Mouse (Mus musculus) mouse embryonic stem cell (cell line): ENCODE results near the gene Pcsk4.

Experiments used
- in situ Hi-C, 2 experiments: fragments of 300-500 bp; cut with MboI; formaldehyde crosslinking; loops; 1 replicate in 1 of 2; 3 replicates in 1 of 2; pipeline ENCODE4 v1.14.3; 2019 to 2020; ENCODE audit warnings: low sequenced_read_pairs in 2 of 2, low pct_unique_long_range_greater_than_20kb in 1 of 2, mixed read lengths in 1 of 2; ENCODE audit not compliant: unreplicated experiment in 1 of 2

Pcsk4 gene

GRCm38 (mm10) chr10:80331636-80332524, 2.6 kb upstream of the Pcsk4 start:
- in situ Hi-C loops: no loop called here

GRCm38 (mm10) chr10:80330888-80331287, 1.6 kb upstream of the Pcsk4 start:
- in situ Hi-C loops: no loop called here

DNA sequence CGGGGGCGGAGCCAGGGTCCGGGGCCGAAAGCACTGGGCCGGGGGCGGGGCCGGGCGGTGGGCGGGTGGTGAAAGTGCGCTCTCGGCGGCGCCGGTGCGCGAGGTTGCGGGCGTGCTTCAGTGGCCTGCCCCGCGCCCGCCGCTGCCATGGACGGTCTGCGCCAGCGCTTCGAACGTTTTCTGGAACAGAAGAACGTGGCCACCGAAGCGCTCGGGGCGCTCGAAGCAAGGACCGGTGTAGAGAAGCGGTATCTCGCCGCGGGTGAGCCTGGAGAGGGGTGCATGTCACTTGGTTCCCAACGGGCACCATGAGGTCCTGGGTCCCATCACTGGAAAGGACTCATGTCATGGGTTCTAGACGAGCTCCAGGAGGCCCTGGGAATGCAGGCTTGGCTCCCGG, 786 bp upstream of the Pcsk4 start:
- in situ Hi-C loops: no loop called here

DNA sequence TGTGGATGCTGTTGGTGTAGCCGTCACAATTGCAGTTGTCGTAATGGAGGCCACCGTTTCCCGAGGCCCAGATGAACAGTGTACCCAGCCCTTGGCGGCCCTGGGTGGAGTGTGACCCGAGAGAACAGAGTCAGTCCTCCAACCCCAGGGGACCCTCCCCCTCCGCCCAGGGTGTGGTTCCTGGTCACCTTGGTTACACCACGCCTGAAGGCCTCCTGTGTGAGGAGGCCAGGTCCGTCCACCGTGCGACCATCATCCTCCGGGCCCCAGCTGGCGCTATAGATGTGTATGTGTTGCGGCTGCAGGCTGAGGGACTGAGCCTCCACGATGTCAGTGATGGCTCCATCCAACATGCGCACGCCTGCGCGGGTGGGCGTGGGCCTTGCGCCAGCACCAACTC, 4.3 kb downstream of the Pcsk4 start:
- in situ Hi-C loops: no loop called here

DNA sequence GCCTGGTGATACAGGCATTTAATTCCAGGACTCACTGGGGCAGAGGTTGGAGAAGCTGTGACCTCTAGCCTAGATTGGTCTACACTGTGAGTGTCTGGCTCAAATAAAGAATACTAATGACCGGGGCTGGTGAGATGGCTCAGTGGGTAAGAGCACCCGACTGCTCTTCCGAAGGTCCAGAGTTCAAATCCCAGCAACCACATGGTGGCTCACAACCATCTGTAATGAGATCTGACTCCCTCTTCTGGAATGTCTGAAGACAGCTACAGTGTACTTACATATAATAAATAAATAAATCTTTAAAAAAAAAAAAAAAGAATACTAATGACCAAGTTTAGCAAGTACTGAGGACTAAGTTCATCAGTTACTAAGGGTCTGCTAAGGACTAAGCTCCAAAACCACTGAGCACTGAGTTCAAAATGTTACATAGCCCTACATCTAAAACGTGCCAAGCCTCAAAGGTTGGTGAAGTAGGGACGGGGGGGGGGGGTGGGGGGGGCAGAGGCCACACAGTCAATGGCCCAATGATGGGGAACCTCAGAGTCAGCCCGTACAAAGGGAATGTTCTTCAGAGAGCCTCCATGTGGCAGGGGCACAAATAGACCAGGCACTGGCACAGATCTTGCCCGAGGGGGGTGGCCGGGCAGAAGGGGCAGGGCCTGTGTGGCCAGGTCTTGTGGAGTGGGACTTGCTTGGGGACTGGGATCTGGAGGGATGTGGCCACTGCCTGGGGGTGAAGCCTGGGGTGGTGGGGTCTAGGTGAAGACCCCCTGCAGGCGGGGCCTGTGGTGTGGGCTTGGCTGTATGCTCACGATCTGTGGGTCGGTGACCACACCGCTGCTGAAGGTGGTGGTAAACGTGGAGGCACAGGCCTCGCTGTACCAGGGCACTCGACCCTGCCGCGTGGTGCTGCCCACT, 4.9 kb downstream of the Pcsk4 start:
- in situ Hi-C loops: no loop called here

GRCm38 (mm10) chr10:80323261-80324119, 5.8 kb downstream of the Pcsk4 start:
- in situ Hi-C loops: no loop called here

GRCm38 (mm10) chr10:80322811-80323211, 6.5 kb downstream of the Pcsk4 start:
- in situ Hi-C loops: no loop called here

DNA sequence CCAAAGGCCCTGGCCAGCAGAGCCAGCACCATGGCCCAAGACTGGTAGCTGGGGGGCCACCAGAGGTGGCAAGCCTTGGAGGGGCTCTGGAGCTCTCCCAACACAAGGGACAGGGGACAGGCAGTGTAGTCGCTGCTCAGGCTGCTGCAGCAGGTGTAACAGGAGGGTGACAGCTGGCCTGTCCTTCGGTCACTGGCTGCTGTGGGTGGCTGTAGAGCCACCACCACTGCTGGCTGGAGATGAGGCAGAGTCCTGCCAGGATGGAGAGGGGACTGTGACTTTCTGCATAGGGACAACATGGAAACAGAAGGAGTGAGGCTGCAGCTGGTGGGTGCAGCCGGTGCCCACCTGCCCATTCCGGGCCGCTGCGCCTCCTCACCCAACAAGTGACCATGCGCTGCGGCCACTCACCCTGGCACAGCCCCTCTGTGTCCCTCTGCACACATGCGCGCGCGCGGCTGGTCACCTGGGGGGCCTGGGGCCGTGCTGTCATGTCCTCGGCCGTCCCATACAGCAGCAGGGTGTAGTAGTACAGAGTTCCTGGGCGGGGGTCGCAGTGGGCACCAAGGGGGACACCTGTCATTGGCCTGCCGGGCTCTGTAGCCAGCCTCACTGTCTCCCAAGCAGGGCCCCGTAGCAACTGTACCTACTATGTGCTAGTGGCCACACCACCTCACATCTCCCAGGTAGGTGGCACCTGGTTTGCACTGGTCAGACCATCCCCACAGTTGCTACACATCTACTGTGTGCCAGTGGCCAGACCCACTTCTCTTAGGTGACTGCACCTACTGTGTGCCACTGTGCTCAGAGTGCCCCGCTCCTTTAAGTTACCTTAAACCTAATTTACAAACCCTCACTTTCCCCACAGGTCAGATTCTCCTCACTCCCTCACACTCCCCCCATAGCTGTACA, 7.4 kb downstream of the Pcsk4 start:
- in situ Hi-C loops: no loop called here

DNA sequence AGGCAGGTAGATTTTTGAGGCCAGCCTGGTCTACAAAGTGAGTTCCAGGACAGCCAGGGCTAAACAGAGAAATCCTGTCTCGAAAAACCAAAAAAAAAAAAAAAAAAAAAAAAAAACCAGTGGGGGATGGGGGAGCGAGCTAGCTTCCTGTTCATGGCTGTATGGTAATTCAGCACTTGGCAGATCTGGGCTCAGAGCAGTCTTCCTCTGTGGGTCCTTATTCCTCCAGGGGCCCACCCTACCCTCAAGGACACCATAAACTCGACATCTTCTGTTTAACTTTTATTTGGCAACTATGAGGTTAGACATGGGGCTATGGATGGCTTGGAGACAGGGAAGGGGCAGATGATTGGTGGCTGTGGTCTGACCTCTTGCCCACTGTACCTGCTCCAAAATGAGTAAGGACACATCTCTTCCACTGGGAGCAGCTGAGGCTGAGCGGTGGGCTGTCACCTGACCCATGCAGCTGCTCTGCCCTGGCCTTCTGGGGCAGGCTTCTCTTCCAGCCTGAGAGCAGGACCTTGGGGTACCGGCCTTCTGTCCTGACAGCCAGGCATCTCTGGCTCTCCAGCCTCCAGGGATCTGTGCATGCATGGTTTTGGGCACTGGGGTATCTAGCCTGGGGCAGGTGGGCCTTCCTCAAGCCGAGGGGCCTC, 8.2 kb downstream of the Pcsk4 start:
- in situ Hi-C loops: no loop called here

GRCm38 (mm10) chr10:80320340-80320760, 8.9 kb downstream of the Pcsk4 start, which contains the start of gene 2310011J03Rik:
Gene 2310011J03Rik (minus strand): TSS chr10:80320537.
- in situ Hi-C loops: no loop called here

DNA sequence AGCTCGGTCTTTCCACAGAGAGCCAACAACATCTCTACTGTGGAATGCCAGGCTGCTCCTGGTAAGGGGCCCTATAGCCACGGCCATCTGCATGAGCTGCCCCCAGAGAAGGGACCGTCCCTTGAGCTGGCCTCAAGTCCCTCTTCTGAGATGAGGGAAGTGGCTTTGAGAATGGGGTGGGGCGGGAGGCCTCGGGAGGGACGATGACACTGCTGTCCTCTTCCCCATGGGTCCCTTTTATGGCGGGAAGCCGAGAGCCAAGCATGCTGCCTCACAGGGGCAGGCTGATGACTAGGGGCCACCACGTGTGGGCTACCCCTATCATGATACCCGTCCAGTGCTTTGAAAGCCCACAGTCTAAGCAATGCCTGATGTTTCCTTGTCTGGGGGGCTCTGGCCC, 12.3 kb downstream of the Pcsk4 start:
- in situ Hi-C loops: no loop called here

DNA sequence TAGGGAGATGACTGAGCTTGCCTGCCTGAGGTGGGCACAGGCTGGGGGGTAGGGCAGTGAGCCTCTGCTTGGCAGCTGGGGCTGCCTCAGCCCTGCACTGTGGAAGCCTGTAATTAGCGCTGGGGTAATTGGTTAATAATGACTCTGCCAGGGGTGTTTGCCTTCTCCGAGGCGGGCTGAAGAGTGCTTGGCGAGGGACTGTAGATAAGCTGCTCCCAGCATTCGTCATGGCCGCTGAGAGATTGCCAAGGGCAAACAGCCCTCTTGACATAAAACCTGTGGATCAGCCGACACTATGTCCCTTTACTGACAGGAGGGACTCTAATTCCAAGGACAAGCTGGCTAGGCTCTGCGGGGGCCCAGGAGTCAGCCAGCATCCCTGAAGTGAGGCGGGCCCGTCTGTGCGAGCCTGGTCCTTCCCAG, 12.9 kb downstream of the Pcsk4 start:
- in situ Hi-C loops: no loop called here

DNA sequence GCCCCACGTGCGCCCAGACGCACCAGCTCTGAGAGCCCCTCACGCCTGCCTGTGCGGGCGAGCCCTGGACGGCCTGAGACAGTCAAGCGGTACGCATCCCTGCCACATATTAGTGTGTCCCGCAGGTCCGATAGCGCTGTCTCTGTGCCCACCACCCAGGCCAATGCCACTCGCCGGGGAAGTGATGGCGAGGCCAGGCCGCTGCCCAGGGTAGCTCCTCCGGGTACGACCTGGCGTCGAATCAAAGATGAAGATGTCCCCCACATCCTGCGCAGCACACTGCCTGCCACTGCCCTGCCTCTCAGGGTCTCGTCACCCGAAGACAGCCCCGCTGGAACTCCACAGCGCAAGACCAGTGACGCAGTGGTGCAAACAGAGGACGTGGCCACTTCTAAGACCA, 14.0 kb downstream of the Pcsk4 start:
- in situ Hi-C loops: no loop called here

DNA sequence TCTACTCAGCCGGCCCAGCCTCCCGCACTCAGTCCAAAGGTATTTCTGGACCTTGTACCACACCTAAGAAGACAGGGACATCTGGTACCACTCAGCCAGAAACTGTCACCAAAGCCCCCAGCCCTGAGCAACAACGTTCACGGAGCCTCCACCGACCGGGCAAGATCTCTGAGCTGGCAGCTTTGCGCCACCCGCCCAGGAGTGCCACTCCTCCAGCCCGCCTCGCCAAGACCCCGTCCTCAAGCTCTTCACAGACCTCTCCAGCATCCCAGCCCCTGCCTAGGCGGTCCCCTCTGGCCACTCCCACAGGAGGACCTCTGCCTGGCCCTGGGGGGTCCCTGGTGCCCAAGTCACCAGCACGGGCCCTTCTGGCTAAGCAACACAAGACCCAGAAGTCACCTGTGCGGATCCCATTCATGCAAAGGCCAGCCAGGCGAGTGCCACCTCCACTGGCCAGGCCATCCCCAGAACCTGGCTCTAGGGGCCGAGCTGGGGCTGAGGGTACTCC, 14.8 kb downstream of the Pcsk4 start:
- in situ Hi-C loops: no loop called here

GRCm38 (mm10) chr10:80313627-80314201, 15.6 kb downstream of the Pcsk4 start:
- in situ Hi-C loops: no loop called here

GRCm38 (mm10) chr10:80312586-80313504, 16.5 kb downstream of the Pcsk4 start:
- in situ Hi-C loops: no loop called here
